Comparison of ENCODE assay signal across 9 mouse cellular contexts in the genomic region with DNA sequence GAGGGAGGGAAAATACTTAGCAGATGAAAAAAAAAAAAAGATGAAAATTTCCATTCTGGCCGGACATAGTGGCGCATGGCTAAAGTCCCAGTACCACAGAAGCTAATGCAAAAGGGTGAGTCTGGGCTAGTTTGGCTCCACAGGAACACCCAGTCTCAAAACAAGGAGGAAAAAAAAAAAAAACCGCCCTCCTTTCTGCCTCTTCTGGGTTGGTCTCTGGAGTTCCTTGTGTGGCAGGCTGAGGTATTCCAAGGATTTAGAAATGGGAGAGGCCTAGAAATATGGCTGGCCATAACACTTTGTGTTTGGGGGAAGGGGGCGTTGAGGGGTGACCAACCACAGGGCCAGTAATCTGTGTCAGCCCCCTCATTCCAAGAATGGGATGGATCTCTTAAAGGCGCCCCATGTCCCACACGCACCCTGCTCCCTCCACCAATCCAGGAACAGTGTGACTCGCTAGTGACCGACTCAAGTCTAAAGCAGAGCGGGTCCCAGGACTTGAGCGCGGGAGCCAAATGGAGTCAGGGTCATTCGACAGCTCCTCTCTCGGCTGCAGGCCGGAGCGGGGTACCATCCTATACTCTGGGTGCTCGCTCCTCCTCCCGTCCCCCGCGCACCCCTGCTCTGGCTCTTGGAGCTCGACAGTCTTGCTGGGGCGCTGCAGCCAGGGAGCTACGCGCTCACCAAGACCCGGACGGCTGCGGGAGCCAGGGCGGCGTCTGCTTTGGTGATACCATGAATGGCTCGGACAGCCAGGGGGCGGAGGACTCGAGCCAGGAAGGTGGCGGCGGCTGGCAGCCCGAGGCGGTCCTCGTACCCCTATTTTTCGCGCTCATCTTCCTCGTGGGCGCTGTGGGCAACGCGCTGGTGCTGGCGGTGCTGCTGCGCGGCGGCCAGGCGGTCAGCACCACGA. TPM values are rescaled to one million over a fixed set of nuclear protein-coding genes. Genes with fewer than 3 reads are reported as not detected.
DNase-seq lines count a peak whose midpoint lies in the region; ATAC-seq lines count a peak whose summit lies in the region.
"Had no signal": no experiment of that assay in that cellular context is flagged by ENCODE, and none has a peak within 500 bp of the region (broad histone marks: within the 10 kb centered on the region; RNA-seq: fewer than 3 reads in every experiment).

A gene (plus strand): TSS at position 189 of the 913 bp plus-strand sequence.

- H3K4me3 ChIP-seq in forebrain, embryonic 13.5 days = peak within 1 kb of the TSS; percentile 26
- peak within 1 kb of the TSS; percentile 38 for H3K4me3 ChIP-seq in liver, embryonic 13.5 days (replicated peaks)
- H3K4me3 ChIP-seq in stomach, embryonic 15.5 days (replicated peaks) = peak within 1 kb of the TSS; percentile 27

- H3K9ac ChIP-seq in forebrain, embryonic 13.5 days = peak within 1 kb of the TSS; percentile 45
- no peak within 1 kb of the TSS for H3K9ac ChIP-seq in liver, embryonic 13.5 days
- H3K9ac ChIP-seq in stomach, embryonic 15.5 days = no peak within 1 kb of the TSS

- ATAC-seq in forebrain, embryonic 13.5 days = no peak
- ATAC-seq in liver, embryonic 13.5 days (ENCODE audit: low read depth) = no peak
- peak; percentile 21; the same call in 1 of the 2 replicates for ATAC-seq in stomach, embryonic 15.5 days (ENCODE audit: insufficient read depth, low FRiP score, low read depth)
- no peak for ATAC-seq in frontal cortex, adult (ENCODE audit: low TSS enrichment)

- WGBS in forebrain, embryonic 13.5 days = 5% methylated on average over 47 of the region's 48 CpGs
- WGBS in liver, embryonic 13.5 days (ENCODE audit: insufficient replicate concordance) = 8% methylated on average over 48 of the region's 48 CpGs
- 8% methylated on average over 48 of the region's 48 CpGs for WGBS in stomach, embryonic 15.5 days

- peak within 1 kb of the TSS; percentile 51 for H3K4me2 ChIP-seq in forebrain, embryonic 13.5 days
- H3K4me2 ChIP-seq in liver, embryonic 13.5 days = peak within 1 kb of the TSS; percentile 43
- peak within 1 kb of the TSS; percentile 59 for H3K4me2 ChIP-seq in stomach, embryonic 15.5 days

- no peaks in the 10 kb centered on the region for H3K9me3 ChIP-seq in forebrain, embryonic 13.5 days (replicated peaks)
- H3K9me3 ChIP-seq in liver, embryonic 13.5 days (replicated peaks) = 0 out of 2 replicates have a peak, but pooled peaks cover 4% of the 10 kb centered on the region
- H3K9me3 ChIP-seq in stomach, embryonic 15.5 days = no peaks in the 10 kb centered on the region

- peaks cover 17% of the 10 kb centered on the region for H3K4me1 ChIP-seq in forebrain, embryonic 13.5 days
- peaks cover 9% of the 10 kb centered on the region for H3K4me1 ChIP-seq in liver, embryonic 13.5 days (replicated peaks)
- peaks cover 22% of the 10 kb centered on the region for H3K4me1 ChIP-seq in stomach, embryonic 15.5 days

- H3K27me3 ChIP-seq in forebrain, embryonic 13.5 days = peaks cover 67% of the 10 kb centered on the region
- peaks cover 70% of the 10 kb centered on the region for H3K27me3 ChIP-seq in liver, embryonic 13.5 days
- peaks cover 51% of the 10 kb centered on the region for H3K27me3 ChIP-seq in stomach, embryonic 15.5 days (replicated peaks)

- DNase-seq in retina, postnatal 1 day = peak; percentile 43
- DNase-seq in retina, embryonic 14.5 days (ENCODE audit: low spot score) = no peak
- DNase-seq in liver, embryonic 13.5 days = no peak
- DNase-seq in thymus, postnatal 4 days = no peak
- DNase-seq in frontal cortex, postnatal 10 days (ENCODE audit: low spot score in 2 of 2) = no peak

- no peak within 1 kb of the TSS for H3K27ac ChIP-seq in forebrain, embryonic 13.5 days
- H3K27ac ChIP-seq in liver, embryonic 13.5 days = no peak within 1 kb of the TSS
- H3K27ac ChIP-seq in stomach, embryonic 15.5 days = no peak within 1 kb of the TSS
- H3K27ac ChIP-seq: macrophage had no signal

- H3K36me3 ChIP-seq in forebrain, embryonic 13.5 days (ENCODE audit: poor library complexity, severe bottlenecking) = no peaks in the 10 kb centered on the region
- no peaks in the 10 kb centered on the region for H3K36me3 ChIP-seq in liver, embryonic 13.5 days
- no peaks in the 10 kb centered on the region for H3K36me3 ChIP-seq in stomach, embryonic 15.5 days

RNA-seq across cellular contexts. Expression of the gene that starts here (rescaled TPM):
- 0.09 and 0.16 TPM in 2 replicates for polyA plus RNA-seq in forebrain, embryonic 13.5 days (2015; fragmentation: Nextera tagmentation; extraction: Ambion mirVana)
- polyA plus RNA-seq in liver, embryonic 13.5 days (2015; fragmentation: Nextera tagmentation; extraction: Ambion mirVana) = 0.07 TPM in 1 of 2 replicates, not detected in the other
- polyA plus RNA-seq in stomach, embryonic 15.5 days (2015; fragmentation: Nextera tagmentation; extraction: Ambion mirVana) = 0.15 and 0.35 TPM in 2 replicates
- polyA plus RNA-seq: macrophage had no signal

Comparison
In these comparisons a context has a peak if more than half of its experiments do, and no peak if none do; other contexts are left out.
1. Peak in ATAC-seq, H3K4me3 ChIP-seq and H3K4me2 ChIP-seq in stomach, embryonic 15.5 days; RNA of the gene not detected or under 1 TPM.